Comparison of ENCODE assay signal across 8 mouse cellular contexts in the genomic region with DNA sequence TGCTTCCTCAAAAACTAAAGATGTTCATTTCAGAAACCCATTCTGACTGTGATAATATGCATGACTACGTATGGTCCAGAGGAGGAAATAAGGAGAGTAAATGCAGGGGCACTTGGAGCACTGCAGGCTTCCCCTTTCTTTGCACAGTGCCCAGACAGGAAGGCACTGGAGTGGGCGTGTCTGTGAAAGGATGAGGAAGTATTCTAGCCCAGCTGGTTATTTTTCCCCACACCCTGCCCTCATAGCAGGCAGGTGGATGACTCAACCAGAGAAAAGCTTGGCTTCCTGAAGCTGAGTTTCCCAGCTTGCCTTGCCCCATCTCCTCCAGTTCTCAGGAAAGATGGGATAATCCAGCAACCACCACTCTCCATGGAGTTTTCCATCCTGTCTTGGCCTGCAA. TPM values are rescaled to one million over a fixed set of nuclear protein-coding genes. Genes with fewer than 3 reads are reported as not detected.
DNase-seq lines count a peak whose midpoint lies in the region; ATAC-seq and TF ChIP-seq lines count a peak whose summit lies in the region.

No protein-coding gene starts in this region.

- no peak overlapping the region for H3K4me2 ChIP-seq in embryonic facial prominence, embryonic 14.5 days (ENCODE audit: low read depth, low read length)
- no peak overlapping the region for H3K4me2 ChIP-seq in liver, embryonic 13.5 days
- H3K4me2 ChIP-seq in forebrain, postnatal 0 days (ENCODE audit: low read depth) = no peak overlapping the region
- H3K4me2 ChIP-seq in forebrain, embryonic 12.5 days = no peak overlapping the region

- no peaks in the 10 kb centered on the region for H3K9me3 ChIP-seq in embryonic facial prominence, embryonic 14.5 days (ENCODE audit: control insufficient read depth, low read length)
- no peaks in the 10 kb centered on the region for H3K9me3 ChIP-seq in embryonic facial prominence, embryonic 10.5 days
- H3K9me3 ChIP-seq in liver, embryonic 13.5 days (replicated peaks) = no peaks in the 10 kb centered on the region
- no peaks in the 10 kb centered on the region for H3K9me3 ChIP-seq in forebrain, postnatal 0 days (ENCODE audit: low read length)
- H3K9me3 ChIP-seq in forebrain, embryonic 12.5 days = no peaks in the 10 kb centered on the region

- no peak for TF ChIP-seq CTCF in forebrain, postnatal 0 days (IDR thresholded peaks at IDR 0.05; ENCODE audit: low read depth)

- no peak overlapping the region for H3K9ac ChIP-seq in embryonic facial prominence, embryonic 14.5 days (ENCODE audit: low read depth, low read length)
- H3K9ac ChIP-seq in liver, embryonic 13.5 days = no peak overlapping the region
- no peak overlapping the region for H3K9ac ChIP-seq in forebrain, postnatal 0 days
- no peak overlapping the region for H3K9ac ChIP-seq in forebrain, embryonic 12.5 days

- H3K27ac ChIP-seq in embryonic facial prominence, embryonic 14.5 days (replicated peaks; ENCODE audit: low read depth, low read length) = no peak overlapping the region
- H3K27ac ChIP-seq in embryonic facial prominence, embryonic 10.5 days (replicated peaks) = no peak overlapping the region
- H3K27ac ChIP-seq in liver, embryonic 13.5 days = no peak overlapping the region
- no peak overlapping the region for H3K27ac ChIP-seq in forebrain, postnatal 0 days (ENCODE audit: low read depth, low read length)
- H3K27ac ChIP-seq in forebrain, embryonic 12.5 days = no peak overlapping the region

- peak; percentile 71 for DNase-seq in embryonic facial prominence, embryonic 14.5 days (ENCODE audit: low spot score)
- no peak for DNase-seq in embryonic facial prominence, embryonic 10.5 days (ENCODE audit: low spot score)
- peak; percentile 45 to 55 for DNase-seq in urinary bladder, postnatal 36 days (ENCODE audit: low spot score in 2 of 2)
- DNase-seq in urinary bladder, postnatal 4 days (ENCODE audit: low spot score in 2 of 2) = no peak
- peak; percentile 5 for DNase-seq in liver, embryonic 13.5 days
- DNase-seq in spleen, postnatal 36 days (ENCODE audit: low spot score in 2 of 2) = peak; percentile 65 to 77
- DNase-seq in forebrain, postnatal 0 days = no peak

- H3K4me1 ChIP-seq in embryonic facial prominence, embryonic 14.5 days (ENCODE audit: control insufficient read depth, insufficient read depth, low read length) = no peaks in the 10 kb centered on the region
- H3K4me1 ChIP-seq in embryonic facial prominence, embryonic 10.5 days = no peaks in the 10 kb centered on the region
- H3K4me1 ChIP-seq in liver, embryonic 13.5 days (replicated peaks) = peaks cover 36% of the 10 kb centered on the region
- no peaks in the 10 kb centered on the region for H3K4me1 ChIP-seq in forebrain, postnatal 0 days (ENCODE audit: insufficient read depth)
- no peaks in the 10 kb centered on the region for H3K4me1 ChIP-seq in forebrain, embryonic 12.5 days

- no peak overlapping the region for H3K4me3 ChIP-seq in embryonic facial prominence, embryonic 14.5 days (ENCODE audit: low read depth, low read length)
- no peak overlapping the region for H3K4me3 ChIP-seq in embryonic facial prominence, embryonic 10.5 days
- H3K4me3 ChIP-seq in liver, embryonic 13.5 days (replicated peaks) = no peak overlapping the region
- no peak overlapping the region for H3K4me3 ChIP-seq in forebrain, postnatal 0 days (ENCODE audit: low read depth, low read length)
- no peak overlapping the region for H3K4me3 ChIP-seq in forebrain, embryonic 12.5 days (replicated peaks)

- H3K27me3 ChIP-seq in embryonic facial prominence, embryonic 14.5 days (replicated peaks; ENCODE audit: control insufficient read depth, insufficient read depth, low read length) = no peaks in the 10 kb centered on the region
- no peaks in the 10 kb centered on the region for H3K27me3 ChIP-seq in embryonic facial prominence, embryonic 10.5 days (replicated peaks; ENCODE audit: low read depth, poor library complexity, severe bottlenecking)
- H3K27me3 ChIP-seq in liver, embryonic 13.5 days = no peaks in the 10 kb centered on the region
- no peaks in the 10 kb centered on the region for H3K27me3 ChIP-seq in forebrain, postnatal 0 days (ENCODE audit: insufficient read depth, low read length)
- H3K27me3 ChIP-seq in forebrain, embryonic 12.5 days = no peaks in the 10 kb centered on the region

- 72% methylated on average over 2 of the region's 2 CpGs for WGBS in embryonic facial prominence, embryonic 14.5 days
- 72% methylated on average over 2 of the region's 2 CpGs for WGBS in embryonic facial prominence, embryonic 10.5 days
- WGBS in liver, embryonic 13.5 days (ENCODE audit: insufficient replicate concordance) = 37% methylated on average over 2 of the region's 2 CpGs
- 82% methylated on average over 2 of the region's 2 CpGs for WGBS in forebrain, postnatal 0 days
- WGBS in forebrain, embryonic 12.5 days = 83% methylated on average over 2 of the region's 2 CpGs

- peaks cover 22% of the 10 kb centered on the region; the same call in 1 of the 2 replicates for H3K36me3 ChIP-seq in embryonic facial prominence, embryonic 14.5 days (ENCODE audit: control insufficient read depth, insufficient read depth, low read length)
- peaks cover 24% of the 10 kb centered on the region for H3K36me3 ChIP-seq in embryonic facial prominence, embryonic 10.5 days (replicated peaks)
- peaks cover 14% of the 10 kb centered on the region for H3K36me3 ChIP-seq in liver, embryonic 13.5 days
- H3K36me3 ChIP-seq in forebrain, postnatal 0 days (ENCODE audit: insufficient read depth) = no peaks in the 10 kb centered on the region; the same call in none of the 2 replicates
- H3K36me3 ChIP-seq in forebrain, embryonic 12.5 days (replicated peaks) = peaks cover 14% of the 10 kb centered on the region

- no peak for ATAC-seq in embryonic facial prominence, embryonic 14.5 days (ENCODE audit: low read depth)
- peak; percentile 45; the same call in 1 of the 2 replicates for ATAC-seq in liver, embryonic 13.5 days (ENCODE audit: low read depth)
- ATAC-seq in forebrain, postnatal 0 days = no peak
- ATAC-seq in forebrain, embryonic 12.5 days (ENCODE audit: low FRiP score) = no peak

RNA-seq across cellular contexts. Expression of gene Rab11a, which starts 34.6 kb away (rescaled TPM):
- 401 and 403 TPM in 2 replicates for polyA plus RNA-seq in embryonic facial prominence, embryonic 14.5 days (2014; fragmentation: Nextera tagmentation; extraction: Ambion mirVana)
- 247 and 254 TPM in 2 replicates for polyA plus RNA-seq in embryonic facial prominence, embryonic 10.5 days (2016; fragmentation: Nextera tagmentation; extraction: Ambion mirVana)
- 254 and 265 TPM in 2 replicates for polyA plus RNA-seq in liver, embryonic 13.5 days (2015; fragmentation: Nextera tagmentation; extraction: Ambion mirVana)
- 212 and 236 TPM in 2 replicates for total RNA-seq in forebrain, postnatal 0 days (2014; rRNA removed)
- 449 and 471 TPM in 2 replicates for polyA plus RNA-seq in forebrain, postnatal 0 days (2015; fragmentation: Nextera tagmentation; extraction: Ambion mirVana)
- polyA plus RNA-seq in forebrain, embryonic 12.5 days (2016; fragmentation: Nextera tagmentation; extraction: Ambion mirVana) = 259 and 279 TPM in 2 replicates

Comparison
In these comparisons a context has a peak if more than half of its experiments do, and no peak if none do; other contexts are left out.
1. DNase-seq: peak in embryonic facial prominence, embryonic 14.5 days (single experiment), urinary bladder, postnatal 36 days (2 of 2), liver, embryonic 13.5 days (single experiment) and spleen, postnatal 36 days (2 of 2); none in embryonic facial prominence, embryonic 10.5 days (single experiment), urinary bladder, postnatal 4 days (0 of 2) and forebrain, postnatal 0 days (single experiment).